Mouse (Mus musculus): Measurements from ENCODE around the gene Tcp10a. TPM values are rescaled to one million over a fixed set of nuclear protein-coding genes. Genes with fewer than 3 reads are reported as not detected.

Tcp10a gene
- not detected for total RNA-seq (2023)

GRCm38 (mm10) chr17:7324346-7324745, at the start of gene Tcp10a:
Gene Tcp10a (plus strand): TSS chr17:7324646.

GRCm38 (mm10) chr17:7352596-7352995, 28.1 kb downstream of the Tcp10a start, which contains the start of gene Ttll2:
Gene Ttll2 (minus strand): TSS chr17:7352696.

GRCm38 (mm10) chr17:7371879-7372278, 47.4 kb downstream of the Tcp10a start, which contains the start of gene Gm49630:
Gene Gm49630 (minus strand): TSS chr17:7371979.

GRCm38 (mm10) chr17:7385364-7385763, 60.9 kb downstream of the Tcp10a start, which contains the start of gene Unc93a2:
Gene Unc93a2 (minus strand): TSS chr17:7385464.

Other genes with a start within 250 kb of the Tcp10a start
- gene Rps6ka2, start 154.5 kb upstream of the Tcp10a start, total RNA-seq (2023): 8.3 TPM
- gene Ttll2, start 28.1 kb downstream of the Tcp10a start, total RNA-seq (2023): not detected
- gene Gm49630, start 47.3 kb downstream of the Tcp10a start, total RNA-seq (2023): not detected
- gene Unc93a2, start 60.8 kb downstream of the Tcp10a start, total RNA-seq (2023): 0.23 TPM

Measured in CD4-positive naive resting alpha-beta T cell, adult 76 days (primary cell).